Mouse (Mus musculus): ENCODE data around the gene Cdc42ep1.

The Cdc42ep1 gene

DNA sequence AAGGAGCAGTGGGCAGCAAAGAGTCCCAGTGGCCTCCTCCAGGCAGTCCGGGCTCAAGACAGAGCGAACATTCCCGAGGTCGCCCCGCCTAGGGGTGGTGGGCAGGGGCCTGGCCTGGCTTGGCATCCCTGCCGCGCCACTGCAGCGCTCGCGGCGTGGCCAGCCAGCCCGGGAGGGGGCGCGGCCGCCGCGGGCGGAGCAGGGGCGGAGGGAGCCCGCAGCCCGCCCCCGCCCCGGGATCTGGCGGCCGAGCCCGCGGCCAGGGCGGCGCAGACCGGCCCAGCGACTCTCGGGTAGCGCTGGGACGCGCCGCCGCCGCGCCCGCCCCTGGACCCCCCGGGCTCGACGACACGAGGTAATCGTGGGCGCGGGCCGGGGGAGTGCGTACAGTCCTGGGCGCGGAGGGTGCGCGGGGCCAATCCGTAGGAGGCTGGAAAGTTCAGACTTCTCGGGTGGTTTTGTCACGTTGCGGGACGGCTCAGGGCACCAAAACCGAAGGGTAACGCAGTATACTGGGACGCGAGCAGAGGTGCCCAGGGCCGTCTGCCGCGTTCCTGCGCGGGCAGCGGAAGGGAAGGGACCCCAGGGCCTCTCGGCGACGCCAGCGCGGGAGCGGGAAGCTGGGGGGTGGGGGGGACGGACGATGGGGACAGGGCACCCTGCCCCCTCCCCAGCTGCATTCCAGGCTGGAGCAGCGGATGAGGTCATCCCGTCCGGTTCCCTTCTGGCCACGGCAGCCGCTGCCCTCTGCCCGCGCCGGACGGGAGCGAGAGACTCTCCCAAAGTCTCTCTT is at the start of gene Cdc42ep1:
Gene Cdc42ep1 (plus strand): TSS at position 254 of the 793 bp plus-strand sequence.
- no peak for DNase-seq (ENCODE audit: low spot score)

DNA sequence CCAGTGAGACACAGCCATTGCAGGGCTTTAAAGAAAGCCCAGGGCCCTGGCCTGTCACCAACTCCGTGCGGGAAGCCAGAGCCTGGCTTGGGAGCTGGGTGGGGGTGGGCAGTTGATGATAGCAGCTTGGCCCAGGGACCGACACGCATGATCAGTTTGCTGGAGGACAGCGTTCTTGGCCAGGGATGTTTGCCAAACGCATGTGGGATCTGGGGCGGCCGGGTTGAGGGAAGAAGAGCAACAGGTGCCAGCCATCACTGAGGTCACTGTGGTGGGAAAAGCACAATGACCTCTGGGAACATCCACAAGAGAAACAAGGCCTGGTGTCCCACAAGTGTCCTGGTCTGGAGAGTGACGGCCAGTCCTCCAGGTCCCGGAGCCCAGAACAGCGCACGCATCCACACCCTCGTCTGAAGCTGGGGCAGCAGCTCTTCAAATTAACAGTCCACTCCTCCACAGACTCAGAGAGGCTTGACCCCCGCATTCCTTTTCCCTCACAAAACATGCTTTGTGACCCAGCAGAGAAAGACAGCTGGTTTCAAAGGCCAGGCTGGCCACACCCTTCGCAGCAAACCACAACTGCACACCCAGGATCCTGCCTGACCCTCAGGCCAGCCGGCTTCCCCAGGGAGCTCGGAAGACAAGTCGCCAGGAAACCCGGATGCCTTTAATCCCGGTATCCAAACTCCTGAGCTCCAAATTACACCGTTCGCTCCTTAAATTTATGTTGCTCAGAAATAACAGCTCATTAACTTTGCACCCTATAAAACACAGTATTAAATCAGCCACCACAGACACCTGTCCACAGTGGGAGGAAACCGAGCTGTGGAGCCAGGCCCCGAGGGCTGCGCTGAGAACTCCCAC is 46.0 kb upstream of the Cdc42ep1 start:
- DNase-seq (ENCODE audit: low spot score), result no peak

DNA sequence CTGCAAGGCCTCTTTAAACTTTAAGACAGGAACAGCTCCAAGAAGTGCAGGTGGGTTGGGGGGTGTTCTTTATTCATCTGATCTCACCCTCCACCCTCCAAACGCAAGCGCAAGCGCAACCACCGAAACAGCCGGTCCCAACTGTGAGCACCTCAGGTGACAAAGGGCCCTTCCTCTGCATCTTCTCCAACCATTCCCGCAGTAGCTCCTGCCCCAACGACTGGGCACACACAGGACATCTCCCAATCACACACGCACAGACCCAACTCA is 45.4 kb upstream of the Cdc42ep1 start:
- DNase-seq (ENCODE audit: low spot score), result no peak

DNA sequence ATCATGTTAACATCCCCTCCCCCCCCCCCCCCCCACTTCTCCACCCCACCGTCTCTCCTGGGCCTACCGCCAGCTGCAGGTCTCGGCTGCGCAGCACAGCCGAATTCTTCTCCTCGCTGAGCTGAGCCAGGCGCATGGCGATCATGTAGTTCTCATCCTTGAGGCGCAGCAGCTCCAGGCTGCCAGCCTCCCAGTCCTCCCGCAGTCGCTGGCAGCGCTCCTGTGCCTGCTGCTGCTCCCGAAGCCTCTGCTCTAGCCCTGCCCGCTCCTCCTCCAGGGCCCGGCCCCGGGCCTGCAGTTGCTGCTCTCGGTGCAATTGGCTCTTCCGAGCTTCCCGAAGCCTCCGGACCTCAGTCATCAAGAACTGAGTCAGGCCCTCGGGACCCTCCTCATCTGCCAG is 43.4 kb upstream of the Cdc42ep1 start:
- DNase-seq (ENCODE audit: low spot score), result no peak

DNA sequence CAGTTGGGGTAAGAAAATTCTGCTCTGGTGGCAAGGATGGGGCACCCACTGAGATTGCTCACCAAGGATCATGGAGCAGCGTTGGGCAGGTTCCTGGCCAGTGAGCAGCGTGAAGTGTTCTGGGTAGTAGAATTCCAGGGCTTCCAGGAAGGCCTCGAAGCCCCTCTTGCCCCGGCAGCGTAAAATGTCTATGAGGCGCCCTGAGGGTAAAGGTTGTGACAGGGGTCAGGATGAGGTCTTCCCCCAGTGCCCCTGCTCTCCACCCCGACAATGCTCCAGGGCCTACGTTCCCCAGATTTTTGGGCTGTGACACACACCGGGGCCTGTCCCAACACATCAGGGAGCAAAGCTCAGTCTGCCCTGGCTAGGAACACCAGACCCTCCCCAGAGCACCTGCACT is 40.9 kb upstream of the Cdc42ep1 start:
- DNase-seq (ENCODE audit: low spot score), result no peak

DNA sequence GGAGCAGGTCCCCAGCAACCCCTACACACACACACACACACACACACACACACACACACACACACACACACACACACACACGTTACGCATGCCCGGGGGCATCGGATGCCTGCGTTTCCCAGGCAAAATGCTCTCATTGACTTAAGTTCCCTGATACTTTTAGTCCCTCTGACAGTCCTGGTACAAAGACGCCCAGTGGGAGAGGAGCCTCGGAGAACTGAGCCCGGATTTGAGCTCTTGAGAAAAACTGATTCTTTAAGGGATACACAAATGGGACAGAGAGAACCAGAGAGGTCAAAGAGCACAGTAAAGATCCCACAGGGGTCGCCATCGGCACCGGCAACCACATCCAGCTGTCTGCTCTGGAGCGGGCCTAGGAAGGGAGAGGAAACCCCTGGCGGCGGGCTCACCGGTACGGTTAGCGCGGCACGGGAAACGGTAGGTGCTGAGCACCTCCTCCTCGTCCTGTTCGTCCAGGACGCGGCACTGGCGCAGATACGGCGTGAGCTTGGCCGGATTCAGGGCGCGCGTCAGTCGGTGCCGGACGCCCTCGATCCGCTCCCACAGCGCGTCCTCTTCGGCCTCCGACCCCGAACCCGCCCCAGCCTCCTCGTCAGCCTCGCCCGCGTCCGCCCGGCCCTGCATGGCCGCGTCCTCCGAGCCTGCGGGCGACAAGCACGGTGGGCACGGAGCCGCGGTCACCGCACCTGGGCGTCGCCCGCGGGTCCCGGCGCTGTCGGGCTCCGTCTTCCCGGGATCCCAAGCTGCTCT is 40.3 kb upstream of the Cdc42ep1 start:
- DNase-seq (ENCODE audit: low spot score), result no peak

DNA sequence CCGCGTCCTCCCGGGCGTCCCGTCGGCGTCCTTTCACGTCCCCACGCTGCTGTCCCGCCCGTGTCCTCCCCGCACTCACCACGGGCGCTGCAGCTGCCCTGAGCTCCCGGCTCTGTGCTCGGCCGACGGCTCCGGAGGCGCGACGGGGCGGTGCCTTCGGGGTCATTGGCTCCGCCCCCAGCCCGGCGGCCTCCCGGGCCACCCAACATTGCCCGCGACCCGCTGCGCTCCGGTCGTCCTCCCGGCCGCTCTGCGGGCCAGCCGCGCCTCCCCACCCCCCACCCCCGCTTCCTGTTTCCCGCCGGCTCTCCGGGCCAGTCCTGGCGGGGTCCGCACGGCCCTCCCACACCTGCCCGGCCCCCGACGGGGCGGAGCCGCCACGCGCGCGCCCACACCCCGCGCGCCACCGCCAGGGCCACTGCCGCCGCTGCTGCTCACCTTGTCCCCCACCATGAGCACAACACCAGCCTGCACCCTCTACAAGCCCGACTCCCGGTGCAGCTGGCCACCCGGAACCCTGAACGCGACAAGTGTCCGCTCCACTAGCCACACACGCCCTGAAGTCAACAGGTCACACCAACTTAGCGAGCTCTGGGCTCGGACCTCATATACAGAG is 39.5 kb upstream of the Cdc42ep1 start, which contains the start of gene Card10:
Gene Card10 (minus strand): TSS at position 267 of the 616 bp plus-strand sequence.
- DNase-seq (ENCODE audit: low spot score), result no peak

DNA sequence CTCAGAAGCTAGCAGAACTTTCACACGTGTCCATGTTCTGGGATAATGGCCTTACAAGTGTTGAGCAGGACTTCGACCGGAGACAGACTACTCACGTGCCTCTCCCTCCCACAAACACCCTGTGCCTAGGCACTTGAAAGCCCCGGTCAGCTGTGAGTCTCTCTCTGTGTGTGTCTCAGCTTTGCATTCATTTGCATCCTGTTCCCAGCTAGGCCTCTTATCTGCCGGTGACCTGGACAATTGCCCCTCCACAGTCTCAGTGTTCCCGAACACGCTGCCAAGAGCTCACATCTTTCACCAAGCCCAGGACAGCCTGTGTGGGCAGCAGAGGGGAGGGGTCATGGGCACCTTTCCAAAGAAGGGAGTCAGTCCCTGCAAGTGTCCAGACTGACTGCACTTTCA is 38.9 kb upstream of the Cdc42ep1 start:
- no peak for DNase-seq (ENCODE audit: low spot score)

DNA sequence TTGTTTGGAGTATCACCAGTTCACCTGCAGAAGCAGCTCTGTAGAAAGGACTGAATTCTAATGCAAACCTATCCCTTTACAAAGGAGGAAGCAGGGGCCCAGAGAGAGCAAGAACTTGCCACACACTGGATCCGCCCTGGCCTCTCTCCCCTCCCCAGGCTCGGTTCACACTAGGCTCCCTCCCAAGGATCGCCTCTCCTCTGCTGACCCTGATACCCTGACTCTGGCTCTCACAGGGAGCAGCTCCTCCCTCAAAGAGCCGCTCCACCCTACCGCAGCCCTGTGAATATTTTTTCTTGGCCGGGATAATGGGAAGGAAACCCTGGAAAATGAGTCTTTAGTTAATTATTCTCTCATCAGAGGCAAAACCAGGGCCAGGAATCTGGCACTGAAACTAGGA is 38.1 kb upstream of the Cdc42ep1 start:
- no peak for DNase-seq (ENCODE audit: low spot score)

DNA sequence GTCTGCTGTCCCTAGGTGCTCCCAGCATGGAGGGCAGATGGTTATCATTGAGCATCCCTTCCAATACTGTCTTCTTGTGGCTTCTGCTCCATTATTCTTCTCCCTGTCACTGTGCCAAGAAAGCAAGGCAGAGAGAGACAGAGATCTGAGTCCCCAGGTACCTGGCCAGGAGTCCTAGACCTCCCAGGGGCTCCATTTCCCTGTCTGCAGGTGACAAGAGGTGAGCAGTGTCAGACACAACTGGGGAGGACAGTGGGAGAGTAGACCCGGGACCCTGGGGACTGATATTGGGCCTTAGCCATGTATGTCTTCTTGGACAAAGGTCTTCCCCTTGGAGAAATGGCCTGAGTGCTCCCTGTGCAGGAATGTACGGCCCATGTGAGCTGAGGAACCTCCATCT is 37.1 kb upstream of the Cdc42ep1 start:
- DNase-seq (ENCODE audit: low spot score), result no peak

DNA sequence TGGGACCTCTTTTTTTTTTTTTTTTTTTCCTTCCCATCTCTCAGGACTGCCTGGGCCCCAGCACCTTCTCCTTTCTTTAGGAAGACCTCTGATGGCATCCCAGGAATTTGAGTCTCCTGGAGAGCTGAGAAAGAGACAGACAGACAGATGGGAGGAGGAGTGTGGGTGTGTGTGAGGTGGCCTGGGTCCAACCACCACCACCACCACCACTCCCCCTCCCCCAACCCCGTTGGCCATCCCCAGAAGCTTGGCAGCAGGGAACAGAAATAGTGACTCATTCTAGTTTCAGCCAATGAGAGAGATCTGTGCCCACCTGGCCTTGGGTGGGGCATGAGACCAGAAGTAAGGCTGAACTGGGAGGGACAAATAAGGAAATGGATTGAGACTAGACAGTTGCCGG is 35.8 kb upstream of the Cdc42ep1 start:
- no peak for DNase-seq (ENCODE audit: low spot score)

DNA sequence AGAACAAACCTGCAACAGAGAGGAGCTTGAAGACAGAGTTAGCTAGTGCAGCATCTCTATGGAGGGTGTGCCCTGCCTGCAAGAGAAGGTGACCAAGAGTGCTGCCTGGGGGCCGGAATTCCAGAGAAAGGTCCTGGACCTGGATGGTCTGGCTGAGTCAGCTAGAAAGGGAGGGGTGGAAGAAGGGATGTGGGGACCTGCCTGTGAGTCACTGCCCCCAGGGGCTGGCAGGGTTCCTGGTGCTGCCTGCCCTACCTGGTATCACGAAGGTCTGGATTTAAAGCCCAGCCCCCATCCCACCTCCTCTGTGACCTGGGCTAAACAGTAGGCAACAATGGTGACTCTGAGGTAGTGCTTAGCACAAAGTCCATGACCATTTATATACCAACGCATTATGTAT is 35.3 kb upstream of the Cdc42ep1 start:
- DNase-seq (ENCODE audit: low spot score), result no peak

DNA sequence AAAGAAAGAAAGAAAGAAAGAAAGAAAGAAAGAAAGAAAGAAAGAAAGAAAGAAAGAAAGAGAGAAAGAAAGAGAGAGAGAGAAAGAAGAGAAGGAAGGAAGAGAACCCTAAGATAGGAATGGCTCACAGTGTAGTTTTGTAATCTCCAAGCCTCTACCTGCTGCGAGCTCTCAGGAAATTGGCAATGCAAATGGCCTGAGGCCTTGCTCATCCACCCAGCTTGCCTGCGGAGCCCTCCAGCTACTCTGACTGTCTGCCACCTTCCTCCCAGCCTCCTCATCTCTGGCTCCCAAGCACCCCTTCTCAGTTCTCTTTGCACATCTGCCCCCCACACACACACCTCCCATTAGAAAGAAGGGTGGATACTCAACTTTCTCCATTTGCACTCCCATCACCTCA is 33.4 kb upstream of the Cdc42ep1 start:
- DNase-seq (ENCODE audit: low spot score), result no peak

DNA sequence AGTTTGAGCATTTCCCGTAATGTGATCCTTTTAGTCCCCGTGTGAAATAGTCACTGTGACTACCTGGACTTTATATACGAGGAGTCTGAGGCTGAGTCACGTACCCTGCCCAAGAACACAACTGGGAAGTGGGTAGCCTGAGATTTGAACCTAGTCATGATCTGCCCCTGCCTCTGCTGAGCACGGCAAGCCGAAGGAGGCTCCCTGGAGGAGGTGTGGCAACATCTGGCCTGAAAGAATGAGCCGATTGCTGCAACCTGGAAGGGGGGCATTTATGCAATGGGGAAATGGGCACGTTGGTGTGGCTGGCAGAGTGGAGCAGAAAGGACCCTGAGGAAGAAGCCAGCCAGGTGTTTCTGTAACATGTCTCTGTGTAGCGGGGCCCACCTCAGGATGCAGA is 32.7 kb upstream of the Cdc42ep1 start:
- DNase-seq (ENCODE audit: low spot score), result no peak

DNA sequence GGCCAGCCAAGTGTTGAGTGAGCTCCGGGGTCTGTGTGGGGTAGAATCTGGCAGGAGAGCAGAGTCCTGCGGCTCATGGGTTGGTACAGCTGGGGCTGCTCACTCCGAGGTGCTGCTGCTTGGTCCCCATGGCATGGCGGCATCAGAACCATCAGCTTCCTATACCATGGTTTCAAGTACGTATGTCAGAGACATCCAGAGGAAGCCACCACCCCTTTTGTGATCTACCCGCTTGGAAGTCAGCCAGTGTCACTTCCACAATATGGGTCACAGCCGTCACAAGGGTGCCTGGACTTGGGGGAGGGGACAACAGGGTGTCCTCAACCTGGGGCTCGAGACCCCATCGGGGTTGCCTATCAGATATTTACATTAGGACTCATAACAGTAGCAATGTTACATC is 32.3 kb upstream of the Cdc42ep1 start:
- DNase-seq (ENCODE audit: low spot score), result no peak

DNA sequence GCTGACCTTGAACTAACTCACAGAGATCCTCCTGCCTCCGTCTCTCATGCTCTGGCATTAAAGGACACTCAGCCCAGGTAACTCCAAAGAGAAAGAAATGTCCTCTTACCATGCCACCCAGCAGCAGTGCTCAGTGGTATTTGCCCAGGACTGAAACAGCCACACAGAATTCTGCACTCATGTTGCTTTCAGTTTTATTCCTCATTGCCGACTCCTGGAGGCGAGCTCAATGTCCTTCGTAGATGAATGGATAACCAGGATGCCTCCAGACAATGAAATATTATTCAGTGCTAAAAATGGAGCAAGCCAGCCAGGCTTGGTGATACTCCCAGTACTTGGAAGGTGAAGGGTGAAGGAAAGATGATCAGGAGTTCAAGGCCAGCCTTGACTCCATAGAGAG is 28.8 kb upstream of the Cdc42ep1 start:
- DNase-seq (ENCODE audit: low spot score), result no peak

DNA sequence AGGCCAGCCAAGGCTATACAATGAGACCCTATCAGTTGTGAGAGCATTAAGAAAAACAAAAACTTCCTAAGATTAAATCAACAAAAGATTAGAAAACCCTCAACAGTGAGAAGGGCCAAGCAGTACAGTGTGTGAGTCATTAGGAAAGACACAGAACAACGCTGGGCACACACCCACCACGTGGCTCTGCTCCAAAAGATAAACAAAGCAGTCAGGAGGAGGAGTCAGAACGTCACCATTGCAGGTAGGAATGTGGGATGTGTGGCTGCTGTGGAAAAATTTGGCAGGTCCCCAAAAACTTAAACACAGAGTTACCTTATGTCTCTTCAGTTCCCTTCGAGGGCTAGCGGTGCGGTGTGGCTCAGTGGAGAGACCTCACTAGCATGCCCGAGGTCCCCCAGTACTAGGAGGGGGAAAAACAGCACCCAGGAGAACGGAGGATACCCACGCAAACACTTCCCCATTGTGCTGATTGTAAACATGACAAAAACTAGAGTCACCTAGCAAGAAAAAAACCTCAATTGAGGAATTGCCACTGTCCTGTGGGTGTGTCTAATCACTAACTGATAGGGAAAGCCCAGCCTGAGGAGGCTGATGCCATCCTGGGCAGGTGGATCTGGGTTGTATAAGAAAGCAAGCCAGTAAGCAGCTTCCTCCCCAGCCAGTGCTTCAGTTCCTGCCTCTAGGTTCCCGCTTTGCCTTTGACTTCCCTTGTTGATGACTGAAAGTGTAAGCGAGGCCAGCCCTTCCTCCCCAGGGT is 26.9 kb upstream of the Cdc42ep1 start:
- DNase-seq (ENCODE audit: low spot score), result no peak

DNA sequence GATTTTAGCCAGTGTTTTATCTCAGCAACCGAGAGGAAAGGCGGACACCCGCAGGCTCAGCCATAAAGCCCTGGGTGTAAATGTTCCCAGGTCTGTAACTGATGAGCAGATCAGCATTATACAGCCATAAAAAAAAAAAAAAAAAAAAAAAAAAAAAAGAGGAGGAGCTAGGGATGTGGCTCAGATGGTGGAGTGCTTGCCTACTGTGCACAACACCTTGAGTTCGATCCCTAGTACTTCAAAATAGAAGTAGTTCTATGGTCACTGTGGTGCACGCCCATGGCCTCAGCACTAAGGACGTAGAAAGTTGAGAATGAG is 26.4 kb upstream of the Cdc42ep1 start:
- no peak for DNase-seq (ENCODE audit: low spot score)

DNA sequence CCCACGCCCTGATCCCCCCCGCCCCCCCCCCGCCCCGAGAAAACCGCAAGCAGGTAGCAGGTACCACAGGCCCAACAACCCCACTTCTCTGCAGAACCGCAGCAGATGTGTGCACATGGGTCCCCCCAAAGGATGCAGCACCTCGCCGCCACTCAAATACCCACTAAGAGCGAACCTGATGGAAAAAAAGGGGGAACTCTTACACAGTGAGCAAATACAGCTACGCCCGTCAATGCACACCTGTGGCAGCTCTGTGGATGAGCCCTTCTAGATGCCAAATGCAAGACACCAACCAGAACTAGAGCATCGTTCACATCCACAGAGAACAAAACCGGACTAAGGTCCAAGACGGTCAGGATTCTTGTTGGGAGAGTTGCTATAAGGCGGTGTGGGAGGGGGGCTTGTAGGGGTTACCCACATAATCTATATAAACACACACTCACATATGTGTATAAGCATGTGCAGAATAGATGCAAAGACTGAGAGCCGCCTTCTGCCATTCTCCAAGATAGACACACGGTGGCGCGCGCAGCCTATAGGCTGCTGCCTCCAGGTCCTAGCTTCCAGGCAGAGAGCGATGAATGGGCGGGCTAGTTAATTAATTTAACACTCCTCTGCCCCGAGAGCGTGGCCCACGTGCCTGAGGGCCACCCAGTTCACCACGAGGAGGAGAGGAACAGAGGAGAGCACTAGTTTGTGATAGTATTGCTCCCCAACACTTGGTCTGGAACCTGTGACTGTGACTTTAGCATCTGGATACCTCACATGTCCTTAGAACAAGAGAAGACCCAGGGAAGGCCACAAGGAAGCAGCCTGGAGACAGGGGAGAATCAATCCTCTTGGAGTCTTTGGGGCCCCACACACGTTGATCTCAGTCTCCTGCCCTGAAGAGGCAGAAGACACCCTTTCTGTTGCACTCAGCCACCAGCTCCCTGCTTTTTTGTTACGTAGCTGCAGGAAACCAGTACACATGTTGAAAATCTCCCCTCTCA is 15.9 kb upstream of the Cdc42ep1 start:
- no peak for DNase-seq (ENCODE audit: low spot score)

DNA sequence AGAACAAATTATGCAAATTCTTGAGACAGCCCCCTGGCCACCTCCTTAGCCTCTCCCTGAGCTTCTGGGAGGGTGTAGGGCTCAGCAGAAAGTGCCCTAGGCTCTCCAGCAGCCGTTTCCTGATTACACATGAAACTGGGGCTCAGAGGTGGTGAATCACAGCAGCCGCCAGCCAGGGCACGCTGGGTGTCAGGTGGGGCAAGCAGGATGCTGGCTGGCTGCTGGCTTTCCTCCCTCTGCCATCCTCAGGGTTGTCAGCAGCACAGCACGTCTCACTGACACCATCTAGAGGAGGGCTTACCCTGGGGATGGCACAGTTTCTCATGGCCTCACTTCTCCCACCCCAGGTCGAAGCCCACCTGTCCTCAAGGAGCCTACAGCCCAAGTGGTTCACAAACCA is 14.1 kb upstream of the Cdc42ep1 start:
- no peak for DNase-seq (ENCODE audit: low spot score)

DNA sequence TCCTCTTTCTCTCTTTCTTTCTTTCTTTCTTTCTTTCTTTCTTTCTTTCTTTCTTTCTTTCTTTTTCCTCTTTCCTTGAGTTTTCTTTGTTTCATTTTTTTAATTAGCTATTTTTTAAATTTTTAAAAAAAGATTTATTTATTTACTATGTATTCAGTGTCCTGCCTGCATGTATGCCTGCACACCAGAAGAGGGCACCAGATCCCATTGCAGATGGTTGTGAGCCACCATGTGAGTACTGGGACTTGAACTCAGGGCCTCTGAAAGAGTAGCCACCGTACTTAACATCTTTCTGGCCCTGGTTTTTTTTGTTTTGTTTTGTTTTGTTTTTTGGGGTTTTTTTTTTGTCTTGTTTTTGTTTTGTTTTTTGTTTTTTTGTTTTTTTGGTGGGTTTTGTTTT is 12.8 kb upstream of the Cdc42ep1 start:
- no peak for DNase-seq (ENCODE audit: low spot score)
